Mouse (Mus musculus) urinary bladder, postnatal 4 days (tissue): Measurements from ENCODE around the gene Npas1.

Experiments used
- DNase-seq, 2 experiments: peaks; one replicate each; pipeline ENCODE4 v3.0.0; 2021 to 2022; ENCODE audit warnings: low spot score in 2 of 2

The Npas1 gene

DNA sequence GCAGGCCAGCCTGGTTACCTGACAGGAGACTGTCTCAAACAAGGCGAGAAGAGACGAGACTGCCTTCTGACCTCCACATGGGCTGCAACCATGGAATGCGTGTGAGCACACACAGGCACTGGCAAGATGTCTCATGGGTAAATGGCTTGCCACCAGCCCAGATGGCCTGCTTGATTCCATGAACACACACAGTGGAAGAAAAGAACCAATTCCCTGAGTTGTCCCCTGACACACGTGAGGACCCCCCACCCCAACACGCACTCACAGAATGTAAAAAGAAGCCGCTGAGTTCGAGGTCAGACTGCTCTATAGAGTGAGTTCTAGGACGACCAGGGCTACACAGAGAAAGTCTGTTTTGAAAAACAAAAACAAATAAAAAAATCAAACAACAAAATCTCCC lies at the start of gene Npas1:
Gene Npas1 (minus strand): TSS at position 101 of the 400 bp plus-strand sequence.
- no peak for DNase-seq

DNA sequence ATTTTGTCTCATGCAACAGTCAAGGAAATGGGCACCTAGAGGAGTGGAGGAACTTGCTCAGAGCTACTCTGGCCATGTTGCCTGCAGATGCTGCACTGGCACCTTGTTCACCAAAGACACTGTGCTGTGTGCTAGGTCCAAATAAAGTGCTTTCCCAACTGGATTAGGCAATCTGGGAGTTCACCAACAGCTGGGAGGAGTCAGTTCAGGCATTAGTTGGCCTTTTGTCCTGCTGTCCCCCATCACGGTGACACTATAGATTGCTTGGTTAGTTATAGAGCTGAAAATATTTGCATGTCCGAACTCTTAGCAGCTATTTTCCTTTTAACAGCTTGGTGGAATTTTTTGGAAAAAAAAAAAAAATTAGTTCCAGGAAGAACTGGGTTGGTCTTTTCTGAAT lies 48.5 kb upstream of the Npas1 start:
- DNase-seq = no peak

DNA sequence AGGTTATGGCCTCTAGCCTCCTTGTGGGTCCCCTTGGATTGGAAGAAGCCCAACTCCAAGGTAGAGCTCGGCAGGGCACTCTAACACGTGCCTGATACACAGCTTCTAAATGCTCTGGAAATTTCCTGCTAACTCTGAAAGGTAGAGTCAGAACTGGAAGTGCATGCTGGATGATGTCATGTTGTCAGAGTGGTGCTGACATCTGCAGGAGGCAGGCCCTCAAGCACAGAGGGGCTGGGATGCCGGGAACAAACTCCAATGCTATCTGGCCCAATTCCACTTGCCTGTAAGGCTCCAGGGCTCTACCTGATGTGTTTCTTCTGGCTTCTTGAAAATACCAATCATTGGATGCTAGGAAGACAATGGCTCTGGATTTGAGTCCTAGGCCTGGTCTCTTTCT lies 47.9 kb upstream of the Npas1 start:
- no peak for DNase-seq

DNA sequence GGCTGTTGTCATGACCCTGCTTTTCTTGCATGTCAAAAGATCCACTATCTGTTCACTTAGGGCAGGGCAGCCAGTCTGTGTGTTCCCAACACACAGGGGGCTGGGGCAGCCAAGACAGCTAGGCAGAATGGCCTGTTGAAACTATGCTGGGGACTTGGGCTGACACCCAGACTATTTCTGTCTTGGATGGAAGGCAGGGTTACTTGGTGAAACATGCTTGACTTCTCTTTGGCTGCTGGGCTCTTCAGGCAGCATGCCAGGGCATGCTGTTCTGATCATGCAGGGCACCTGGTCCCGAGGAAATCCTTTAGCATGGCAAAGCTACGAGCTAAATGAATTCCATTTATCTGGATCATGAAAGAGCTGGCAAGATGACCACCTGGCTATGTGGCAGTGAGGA lies 46.8 kb upstream of the Npas1 start:
- no peak for DNase-seq

DNA sequence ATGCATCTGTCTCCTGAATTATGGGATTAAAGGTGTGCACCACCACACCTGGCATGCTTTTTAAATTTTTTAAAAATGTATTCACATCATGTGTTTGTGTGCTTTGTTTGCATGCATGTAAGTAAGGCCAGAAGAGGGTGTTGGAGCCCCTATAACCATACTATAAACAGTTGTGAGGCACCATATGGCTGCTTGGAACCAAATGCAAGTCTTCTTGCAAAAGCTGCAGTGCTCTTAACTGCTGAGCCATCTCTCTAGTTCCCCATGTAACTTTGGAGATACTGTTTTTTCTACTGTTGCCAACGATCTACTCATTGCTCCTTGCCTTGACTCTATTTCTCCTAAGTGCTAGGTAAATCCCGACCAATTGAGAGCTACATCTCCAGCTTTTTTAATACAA lies 41.8 kb upstream of the Npas1 start:
- DNase-seq = no peak

DNA sequence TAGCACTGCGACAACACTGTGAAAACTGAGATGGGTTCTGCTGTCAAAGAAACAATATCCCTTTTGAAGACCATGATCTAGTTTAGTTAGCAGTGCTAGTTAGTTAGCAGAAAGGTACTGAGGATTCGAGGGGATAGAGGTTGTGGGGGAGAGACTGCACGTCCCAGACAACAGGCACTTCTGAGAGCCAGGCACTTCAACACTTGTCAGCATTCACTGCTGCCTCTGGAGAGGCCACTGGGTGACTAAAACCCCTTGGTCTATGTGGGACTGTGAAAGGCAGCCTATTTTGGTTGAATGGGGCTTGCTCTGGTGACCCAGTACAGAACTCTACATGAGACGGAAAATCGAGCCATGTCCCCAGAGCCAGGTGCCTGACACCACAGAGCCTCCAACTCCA lies 39.7 kb upstream of the Npas1 start:
- DNase-seq = no peak

DNA sequence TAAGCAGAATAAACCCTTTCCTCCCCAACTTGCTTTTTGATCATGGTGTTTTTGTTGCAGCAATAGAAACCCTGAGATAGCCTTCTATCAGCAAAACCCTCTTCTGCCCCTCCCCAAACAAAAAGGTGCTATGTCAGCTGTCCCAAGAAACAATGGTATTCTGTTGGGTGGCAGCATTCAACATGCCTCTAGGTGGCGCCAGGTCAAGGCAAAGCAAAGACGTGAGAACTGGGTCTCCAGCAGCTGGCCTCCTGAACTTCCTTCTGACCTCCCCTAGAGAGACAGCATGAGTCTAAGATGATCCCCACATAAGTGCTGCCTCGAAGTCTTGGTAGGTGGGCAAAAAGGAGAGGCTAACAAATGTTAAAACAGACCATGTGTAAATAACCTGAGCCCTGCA lies 29.8 kb upstream of the Npas1 start:
- DNase-seq = no peak

DNA sequence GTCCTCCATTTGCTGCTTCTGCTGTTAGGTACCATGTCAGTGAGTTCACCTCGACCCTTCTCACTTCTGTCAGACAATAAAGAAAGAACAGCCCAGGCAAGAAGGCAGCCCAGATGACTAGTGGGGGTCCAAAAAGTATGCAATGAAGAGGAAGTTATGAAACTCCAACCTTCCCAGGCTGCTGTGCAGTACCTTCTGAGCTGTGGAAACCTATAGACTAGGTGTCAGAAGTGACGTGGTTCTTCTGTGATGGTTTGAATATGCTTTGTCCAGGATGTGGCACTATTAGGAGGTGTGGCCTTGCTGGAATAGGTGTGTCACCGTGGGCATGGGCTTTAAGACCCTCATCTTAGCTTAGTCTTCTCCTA lies 27.7 kb upstream of the Npas1 start:
- no peak for DNase-seq

DNA sequence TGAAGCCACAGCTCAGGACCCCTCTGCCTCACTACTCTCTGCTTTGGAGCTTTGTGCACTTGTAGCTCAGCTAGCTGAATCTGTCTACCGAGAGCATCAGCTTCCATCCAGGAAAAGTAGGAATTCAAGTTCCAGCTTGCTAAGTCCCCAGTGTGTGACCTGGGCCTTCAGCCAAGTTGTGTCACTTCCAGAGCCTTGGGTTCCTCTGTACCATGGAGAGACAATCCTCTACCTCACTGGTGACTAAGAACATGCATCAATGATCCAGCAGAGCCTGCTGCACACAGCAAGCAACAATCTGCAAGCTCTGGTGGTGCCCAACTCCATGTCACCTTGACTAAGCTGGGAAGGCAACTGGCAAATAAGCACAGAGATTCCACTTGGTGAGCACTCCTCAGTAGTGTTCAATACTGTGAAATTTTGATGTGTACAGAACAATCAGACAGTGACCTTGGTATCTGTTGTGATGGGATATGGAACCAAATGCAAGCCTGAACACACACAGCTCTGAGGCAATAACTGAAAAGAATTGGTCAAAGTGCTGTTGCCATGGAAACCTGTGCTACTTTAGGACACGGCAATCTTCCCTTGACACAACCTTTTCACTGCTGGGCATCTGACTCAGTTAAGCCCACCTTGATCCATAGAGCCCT lies 27.2 kb upstream of the Npas1 start:
- no peak for DNase-seq

DNA sequence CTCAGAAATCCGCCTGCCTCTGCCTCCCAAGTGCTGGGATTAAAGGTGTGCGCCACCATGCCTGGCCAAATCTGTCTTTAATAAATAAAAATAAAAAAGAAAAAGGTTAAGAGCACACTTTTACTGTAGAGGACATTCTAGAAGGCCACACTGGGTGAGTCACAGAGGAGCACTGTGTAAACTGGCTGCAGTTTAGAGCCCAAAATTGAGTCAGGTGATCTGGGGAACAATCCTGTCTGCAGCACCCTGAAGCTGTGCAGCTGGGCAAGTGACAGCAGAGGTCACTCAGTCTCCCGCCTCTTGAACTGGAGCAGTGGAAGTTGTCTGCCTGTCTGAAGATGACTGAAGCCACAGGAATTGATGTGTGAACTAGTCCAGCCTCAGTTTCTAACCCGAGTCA lies 24.0 kb upstream of the Npas1 start:
- DNase-seq = no peak

DNA sequence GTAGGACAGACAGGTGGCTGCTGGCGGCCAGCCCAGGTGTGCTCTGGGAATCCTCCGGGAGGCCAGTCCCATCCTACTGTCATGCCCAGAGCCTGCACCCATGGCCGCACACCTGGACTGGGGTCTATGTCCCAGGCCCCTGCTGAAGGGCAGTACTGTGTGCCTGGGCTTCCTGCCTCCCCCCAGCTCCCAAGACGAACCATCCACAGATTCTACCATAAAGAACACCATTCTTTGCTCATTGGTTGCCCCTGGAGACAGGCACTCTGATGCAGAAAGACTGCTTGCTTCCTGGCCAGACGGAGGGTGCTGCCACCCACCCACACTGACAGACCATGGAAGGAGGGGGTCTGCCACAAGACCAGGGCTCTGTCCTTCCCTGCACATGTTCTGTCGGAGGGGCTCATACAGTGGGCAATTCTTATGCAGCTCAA lies 22.2 kb upstream of the Npas1 start:
- DNase-seq = no peak

DNA sequence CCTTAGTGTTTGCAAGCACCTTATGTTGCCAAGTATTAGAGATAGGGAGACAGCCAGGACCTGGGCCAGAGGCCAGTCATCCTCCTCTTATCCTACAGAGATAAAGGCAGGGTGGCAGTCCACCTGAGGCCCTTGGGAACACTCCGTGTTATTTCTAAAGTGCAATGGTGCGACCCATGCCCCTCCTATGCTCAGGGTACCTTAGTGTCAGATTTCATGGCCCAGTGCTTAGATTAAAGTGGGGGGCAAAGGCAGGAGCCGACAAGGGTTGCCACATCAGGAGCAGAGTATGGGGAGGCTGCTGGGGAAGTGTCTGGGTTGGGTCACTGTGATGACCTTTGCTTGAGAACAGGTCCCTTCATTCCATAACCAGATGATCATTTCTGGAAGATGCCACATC lies 18.7 kb upstream of the Npas1 start:
- DNase-seq = no peak

DNA sequence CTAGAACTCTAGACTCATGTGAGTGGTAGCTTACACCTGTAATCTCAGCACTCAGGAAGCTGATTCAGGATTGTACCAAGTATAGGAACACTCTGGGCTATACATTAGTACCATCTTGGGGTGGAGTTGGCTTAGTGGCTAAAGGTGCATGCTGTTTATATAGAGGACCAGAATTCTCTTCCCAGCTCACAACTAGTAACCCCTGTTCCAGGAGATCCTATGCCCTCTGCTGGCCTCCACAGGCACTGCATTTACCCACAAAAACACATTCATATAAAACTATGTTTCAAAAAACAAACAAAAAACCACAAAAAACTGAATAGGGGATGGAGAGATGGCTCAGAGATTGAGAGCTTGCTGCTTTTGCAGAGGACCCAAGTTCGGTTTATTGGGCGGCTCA lies 15.8 kb upstream of the Npas1 start:
- no peak for DNase-seq

DNA sequence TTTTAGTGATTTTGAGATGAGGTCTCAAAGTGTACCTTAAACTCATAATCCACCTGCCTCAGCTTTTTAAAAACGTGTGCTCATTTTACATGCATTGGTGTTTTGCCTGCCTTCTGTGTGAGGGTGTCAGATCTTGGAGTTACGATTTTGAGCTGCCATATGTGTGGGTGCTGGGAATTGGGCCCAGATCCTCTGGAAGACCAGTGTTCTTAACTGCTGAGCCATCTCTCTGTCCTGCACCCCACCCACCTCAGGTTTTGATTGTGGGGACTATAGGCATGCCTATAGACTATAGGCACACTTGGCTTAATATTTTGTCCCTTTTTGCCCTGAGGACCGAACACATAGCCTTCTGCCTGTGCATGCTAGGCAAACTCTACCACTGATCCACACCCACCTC lies 14.7 kb upstream of the Npas1 start:
- DNase-seq = no peak

DNA sequence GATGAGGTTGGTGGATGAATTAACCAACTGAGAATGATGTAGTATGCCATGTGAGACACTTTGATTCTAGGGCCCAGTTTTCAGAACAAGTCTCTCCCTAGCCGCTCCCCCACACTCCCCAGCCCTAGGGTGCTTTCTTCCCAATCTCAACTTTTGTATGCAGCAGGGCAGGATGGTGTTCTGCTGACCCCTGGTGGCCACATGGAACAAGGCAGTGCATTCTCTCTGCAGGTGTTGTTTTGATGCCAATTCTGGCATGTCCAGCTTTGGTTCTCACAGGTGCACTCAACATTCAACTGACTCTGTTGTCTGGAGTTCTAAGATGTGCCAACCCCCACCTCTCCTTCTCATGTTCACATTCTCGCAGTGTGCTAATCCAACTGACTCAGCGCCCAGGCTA lies 14.2 kb upstream of the Npas1 start:
- DNase-seq = no peak

DNA sequence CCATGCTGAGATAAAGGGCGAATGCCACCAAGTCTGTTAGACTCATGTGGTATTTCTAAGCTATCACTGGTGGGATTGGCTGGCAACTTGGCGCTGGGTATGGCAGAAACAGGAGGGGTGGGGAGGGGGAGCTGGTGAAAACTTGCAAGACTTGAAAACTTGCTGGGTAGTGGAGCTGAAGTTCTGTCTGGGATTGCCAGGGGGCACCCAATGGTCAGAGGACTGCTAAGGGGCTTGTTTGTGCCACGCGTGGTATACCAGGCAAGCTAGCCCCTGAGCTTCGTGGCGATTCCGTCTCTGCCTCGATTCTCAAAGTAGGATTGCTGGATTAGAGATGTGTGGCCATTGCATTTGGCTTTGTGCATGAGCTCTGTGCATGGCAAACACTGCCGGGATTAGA lies 12.4 kb upstream of the Npas1 start:
- DNase-seq = no peak

DNA sequence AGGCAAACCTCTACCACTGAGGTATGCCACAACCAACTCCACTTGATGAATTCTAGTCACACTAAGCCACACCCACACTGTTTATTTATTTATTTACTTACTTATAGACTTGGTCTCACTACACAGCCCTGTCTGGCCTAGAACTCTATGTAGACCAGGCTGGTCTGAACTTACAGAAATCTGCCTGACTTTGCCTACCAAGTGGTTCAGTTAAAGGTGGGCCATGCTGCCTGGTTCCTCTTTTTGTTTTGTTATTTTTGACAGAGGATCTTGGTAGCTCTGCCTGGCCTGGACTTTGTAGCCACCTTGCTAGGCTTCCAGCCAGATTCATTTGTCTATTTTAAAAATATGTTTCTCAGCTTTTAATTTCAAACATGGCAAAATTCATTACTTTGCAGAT lies 11.3 kb upstream of the Npas1 start:
- DNase-seq = no peak

DNA sequence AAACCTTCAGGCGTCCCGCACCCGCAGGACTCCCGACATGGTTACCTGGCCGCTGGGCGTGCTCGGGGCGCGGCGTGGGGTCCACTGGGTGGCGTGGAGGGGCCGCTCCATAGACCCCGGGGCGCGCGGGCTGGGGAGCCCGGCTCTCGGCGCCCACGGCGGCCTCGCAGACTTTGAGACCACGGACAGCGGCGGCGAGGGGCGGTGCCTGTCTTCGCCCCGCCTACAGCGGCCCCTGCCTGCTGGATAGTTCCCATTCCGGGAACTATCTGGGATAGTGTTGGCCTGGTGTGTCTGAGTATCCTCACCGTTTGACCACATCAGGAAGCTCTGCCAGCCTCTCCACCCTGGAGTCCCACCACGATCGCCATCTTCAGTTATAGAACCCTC lies 933 bp downstream of the Npas1 start:
- no peak for DNase-seq

DNA sequence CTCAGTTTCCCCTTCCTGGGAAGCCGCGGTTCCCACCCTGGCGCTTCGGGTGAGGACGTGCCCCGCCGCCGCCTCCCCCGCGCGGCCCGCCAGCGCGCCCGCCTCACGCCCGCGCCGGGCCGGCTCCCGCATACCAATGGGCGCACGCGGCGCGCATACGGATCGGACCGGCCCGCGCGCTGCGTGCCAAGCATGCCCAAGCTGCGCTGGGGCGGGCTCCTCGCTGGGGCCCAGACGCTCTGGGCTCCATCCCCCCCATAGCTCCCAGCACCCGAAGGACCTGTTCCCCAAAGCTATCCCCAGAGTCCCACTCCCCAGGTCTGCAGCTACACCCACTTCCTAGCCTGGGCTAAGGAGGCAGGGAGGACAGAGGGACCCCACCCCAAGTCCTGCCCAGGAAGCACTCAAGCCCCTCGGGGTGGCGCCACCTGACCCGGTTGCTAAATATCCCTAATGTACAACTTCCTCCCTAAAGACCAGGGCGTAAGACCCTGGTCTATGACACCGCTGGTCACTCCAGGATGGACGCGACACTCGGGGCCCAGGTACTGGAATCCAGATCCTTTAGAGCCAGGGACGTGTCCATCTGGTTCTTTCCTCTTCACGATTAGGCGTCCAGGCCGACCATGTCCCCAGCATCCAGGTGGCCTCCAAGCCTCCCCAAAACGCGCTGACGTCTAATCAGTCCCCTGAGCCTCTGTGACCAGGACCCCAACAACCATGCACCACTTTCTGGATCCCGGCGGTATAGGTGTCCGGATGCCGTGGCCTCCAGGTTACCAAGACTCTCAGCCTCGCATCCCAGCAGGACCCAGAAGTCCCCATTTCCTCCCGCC lies 1.5 kb downstream of the Npas1 start:
- DNase-seq = no peak

DNA sequence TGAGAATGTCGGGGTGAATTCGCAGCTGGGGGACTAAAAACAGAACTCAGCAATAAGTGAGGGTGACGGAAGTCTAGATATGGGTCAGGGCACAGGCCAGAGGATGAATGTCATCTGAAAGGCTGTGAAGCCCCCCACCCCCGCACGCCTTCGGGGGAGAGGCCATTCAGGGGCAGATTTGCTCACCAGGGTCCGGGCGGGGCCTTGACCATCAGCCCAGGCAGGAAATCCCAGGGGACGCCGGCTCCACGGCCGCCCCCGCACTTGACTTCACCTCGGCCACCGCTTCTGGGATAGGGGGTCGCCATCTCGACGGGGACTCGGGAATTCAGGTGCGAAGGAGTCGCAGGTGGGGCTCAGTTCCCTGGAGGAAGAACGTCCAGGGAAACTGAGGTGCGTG lies 2.2 kb downstream of the Npas1 start:
- DNase-seq = no peak

DNA sequence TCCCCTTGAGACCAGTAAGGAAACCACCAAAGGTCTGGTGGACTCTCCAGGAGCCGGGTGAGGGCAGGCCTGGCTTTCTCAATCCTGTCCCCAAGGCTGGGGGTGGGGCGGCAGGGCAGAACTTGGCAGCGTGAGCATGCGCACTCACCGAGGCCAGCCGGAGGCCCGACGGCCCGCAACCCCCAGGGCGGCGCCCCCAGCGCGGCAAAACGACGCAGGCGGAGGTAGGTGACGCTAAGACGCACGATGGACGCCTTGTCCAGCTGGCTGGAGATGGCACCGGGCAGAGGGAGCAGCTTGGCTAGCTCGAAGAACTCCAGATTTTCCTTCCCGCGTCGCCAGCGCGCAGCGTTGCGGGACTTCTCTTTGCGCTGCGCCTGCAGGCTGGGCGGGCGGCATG lies 3.1 kb downstream of the Npas1 start:
- no peak for DNase-seq

DNA sequence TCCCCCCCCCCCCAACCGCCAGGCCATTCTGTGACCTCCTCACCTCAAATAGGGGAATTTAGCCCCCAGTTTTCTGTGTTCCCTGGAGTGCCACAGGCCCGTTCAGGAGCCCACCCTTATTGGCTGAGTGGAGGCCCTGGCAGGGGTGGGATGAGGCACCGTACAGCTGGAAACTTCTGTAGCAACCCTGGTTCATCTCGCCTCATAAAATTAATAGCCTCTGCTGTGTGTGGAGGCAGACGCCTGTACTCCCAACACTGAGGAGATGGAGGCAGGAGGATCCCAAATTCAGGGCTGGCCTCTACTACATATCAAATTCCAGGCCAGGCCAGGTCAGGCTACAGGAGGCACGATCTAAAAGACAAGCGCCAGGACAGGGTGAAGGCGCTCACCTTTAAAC lies 3.7 kb downstream of the Npas1 start:
- no peak for DNase-seq

DNA sequence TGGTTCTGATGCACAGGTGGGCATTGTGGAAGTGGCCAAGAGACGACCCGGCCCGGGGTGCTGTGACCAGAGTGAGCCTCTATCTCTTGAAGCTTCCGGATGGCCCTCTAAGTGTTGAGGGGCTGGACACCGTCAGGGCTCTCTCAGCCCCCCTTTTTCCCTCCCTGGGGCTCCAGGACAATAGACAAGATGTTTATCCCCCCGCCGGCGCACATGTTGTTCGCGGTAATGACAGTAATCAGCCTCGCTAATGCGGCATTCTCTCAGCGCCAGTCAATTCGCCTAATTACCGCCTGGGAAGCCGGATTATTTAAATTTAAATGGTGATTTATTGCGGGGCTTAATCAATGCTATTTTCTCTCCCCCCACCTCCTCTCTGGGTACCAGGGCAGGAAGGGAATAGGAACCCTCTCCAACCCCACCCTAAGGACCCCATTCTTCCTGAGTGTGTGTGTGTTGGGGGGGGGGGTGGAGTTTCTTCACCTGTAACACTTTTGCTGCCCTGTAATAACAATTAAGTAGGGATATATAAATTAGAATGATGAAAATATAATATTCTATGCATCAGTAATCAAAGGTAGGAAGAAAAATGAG lies 5.3 kb downstream of the Npas1 start:
- no peak for DNase-seq
